Mouse (Mus musculus): ENCODE measurements at regions not wholly inside any gene's neighbourhood (a gene's known extent, or its start where the extent isn't known, plus 50 kb on each side); places are given as distances from the start of the nearest gene placed in this dataset.

DNA sequence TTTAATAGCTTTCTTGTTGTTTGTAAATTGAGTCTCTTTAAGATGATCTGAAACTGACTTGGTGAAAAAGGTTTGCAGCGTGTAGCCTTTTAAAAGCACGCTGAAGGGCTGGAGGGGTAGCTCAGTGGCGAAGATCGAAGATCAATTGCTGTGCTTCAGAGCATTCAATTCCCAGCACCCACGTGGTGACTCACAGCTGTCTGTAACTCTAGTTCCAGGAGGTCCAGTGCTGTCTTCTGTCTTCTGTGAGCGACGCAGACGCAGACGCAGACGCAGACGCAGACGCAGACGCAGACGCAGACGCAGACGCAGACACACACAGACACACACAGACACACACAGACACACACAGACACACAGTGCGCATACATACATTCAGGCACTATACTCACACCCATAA lies 99.1 kb upstream of the Map4k3 start:
- no peak for DNase-seq (ENCODE audit: low read depth, low spot score)

DNA sequence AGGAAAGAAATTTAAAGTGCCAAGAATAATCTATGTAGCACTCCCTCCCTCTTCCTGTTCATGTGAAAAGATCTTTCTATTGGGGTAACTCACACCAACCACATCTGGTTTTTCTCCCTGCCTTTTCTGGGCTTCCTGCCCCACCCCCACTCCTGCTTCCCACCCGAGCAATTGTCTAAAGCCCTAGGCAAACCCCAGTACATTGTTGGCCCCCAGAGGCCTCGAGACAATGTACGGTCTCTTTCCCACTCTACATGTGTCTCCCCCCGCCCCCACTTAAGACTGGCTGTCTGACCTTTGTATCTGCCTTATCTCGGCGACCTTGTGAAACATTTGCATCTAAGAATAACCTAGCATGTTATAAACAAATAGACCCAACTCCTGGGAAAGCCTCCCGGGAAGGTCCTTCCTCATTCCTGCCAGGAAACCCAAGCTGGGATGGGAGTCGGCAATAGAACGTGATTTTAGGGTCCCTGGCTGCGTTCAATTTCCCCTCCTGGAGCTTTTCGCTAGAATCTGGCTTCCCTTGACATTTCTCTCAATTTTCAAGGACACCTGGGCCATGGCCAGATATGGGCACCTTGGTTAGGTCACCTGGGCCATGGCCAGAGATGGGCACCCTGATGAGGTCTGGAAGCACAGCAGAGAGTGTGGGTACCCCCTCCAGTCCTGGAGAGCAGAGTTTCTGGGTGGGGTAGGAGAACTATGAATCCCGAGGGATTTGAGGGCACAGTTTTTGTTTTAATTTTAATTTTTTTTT lies 97.9 kb upstream of the Map4k3 start:
- no peak for DNase-seq (ENCODE audit: low read depth, low spot score)

DNA sequence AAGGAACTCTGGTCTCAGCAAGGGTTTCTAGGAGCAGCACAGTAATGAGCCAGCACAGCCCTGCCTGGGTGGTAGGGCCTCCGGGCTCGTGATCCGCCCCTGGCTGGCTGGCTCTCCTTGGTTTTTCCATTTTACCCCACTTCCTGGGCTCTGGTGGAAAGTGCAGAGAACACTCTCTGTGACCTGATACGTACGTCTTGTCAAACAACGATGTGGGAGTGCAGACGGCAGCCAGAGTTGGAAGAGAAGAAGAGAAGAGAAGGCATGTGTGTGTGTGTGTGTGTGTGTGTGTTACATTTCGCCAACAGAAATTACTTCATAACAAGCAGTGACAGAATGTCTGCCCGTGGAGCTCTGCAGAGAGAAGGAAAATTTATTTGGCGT lies 97.2 kb upstream of the Map4k3 start:
- peak; percentile 47 for DNase-seq (ENCODE audit: low read depth, low spot score)

DNA sequence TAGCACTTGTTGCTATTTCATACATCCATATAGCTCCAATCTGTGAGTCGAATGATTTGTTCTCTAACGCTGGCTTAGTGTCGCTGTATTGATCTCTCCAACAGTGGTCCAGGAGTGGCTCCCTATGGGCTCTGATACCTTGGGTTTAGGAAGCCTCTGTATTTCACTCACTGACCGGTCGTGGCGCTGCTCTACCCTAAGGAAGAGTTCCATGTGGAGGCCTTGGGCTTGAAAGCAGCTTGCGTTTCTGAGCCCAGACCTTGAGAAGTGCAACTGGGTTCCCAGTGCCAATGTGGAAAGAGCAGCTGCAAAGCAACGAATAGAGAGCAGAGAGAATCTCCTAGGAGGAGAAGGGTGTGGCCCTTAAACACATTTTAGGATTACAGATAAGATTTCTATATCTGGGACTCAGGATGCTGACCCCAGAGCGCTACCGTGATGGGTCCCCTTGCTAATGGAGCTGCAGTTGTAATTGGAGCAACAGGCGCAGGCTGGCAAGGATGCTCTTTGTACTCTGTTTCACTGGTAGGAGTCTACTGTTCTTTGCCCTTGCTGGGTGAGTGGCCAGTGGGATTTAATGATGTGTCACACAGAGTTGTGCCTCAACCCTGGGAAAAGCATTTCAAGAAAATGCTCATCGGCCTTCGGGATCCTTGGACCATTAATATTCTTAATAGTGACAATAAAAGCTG lies 96.7 kb upstream of the Map4k3 start:
- DNase-seq (ENCODE audit: low read depth, low spot score) = no peak

DNA sequence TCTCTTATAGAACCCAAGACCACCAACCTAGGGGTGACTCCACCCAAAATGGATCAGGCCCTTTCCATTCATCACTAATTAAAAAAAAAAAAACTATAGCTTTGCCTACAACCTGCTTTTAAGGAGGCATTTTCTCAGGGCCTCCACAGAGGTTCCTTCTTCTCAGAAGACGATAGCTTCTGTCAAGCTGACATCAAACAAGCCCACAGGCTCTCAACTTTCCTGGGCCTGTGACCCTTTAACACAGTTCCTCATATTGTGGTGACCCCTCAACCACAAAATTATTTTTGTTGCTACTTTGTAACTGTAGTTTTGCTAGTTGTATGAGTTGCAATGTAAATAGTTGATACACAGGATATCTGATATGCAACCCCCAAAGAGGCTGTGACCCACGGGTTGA lies 96.0 kb upstream of the Map4k3 start:
- no peak for DNase-seq (ENCODE audit: low read depth, low spot score)

DNA sequence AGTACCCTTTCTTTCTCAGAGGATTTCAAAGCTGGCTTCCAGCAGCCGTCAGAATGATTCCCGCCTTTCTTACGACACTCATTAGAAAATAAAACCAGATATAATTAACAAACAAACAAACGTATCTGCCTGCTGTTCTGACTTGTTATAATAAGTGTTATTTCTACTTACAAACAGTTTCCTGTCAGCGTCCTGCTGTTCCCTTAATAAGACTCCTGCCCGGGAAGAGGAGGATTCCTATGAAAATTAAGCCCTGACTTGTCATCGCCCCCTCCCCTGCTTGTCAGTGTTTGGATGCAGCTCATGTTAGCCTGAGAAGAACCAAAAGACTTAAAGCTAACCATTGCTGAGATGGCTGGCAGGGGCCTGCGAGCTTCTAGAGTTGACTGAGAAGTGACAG lies 92.6 kb upstream of the Map4k3 start:
- DNase-seq (ENCODE audit: low read depth, low spot score) = no peak

DNA sequence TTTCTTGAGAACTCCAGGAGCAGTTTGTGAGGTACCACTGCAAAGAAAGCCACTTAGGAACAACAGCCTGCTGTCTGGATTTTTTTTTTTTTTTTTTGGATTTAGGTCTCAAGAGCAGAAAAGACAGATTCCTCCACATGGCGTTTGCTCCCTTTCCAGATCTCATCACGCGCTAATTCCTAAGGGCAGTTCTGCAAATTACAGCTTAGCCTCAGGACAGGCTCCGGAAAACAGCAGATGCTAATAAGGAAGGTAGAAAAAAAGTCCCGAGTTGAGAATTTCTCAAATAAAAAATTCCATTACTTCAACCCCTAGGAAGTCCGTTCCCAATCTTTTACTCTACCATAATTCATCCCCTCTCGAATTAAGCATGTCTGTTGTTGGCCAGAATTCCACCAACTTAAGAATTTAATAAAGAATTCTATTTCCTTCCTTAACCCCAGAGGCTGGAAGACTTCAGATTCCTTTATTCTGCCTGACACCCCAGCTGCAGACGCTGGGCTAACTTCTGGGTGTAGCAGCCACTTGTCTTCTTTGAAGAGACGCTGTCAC lies 90.3 kb upstream of the Map4k3 start:
- peak; percentile 53 for DNase-seq (ENCODE audit: low read depth, low spot score)

DNA sequence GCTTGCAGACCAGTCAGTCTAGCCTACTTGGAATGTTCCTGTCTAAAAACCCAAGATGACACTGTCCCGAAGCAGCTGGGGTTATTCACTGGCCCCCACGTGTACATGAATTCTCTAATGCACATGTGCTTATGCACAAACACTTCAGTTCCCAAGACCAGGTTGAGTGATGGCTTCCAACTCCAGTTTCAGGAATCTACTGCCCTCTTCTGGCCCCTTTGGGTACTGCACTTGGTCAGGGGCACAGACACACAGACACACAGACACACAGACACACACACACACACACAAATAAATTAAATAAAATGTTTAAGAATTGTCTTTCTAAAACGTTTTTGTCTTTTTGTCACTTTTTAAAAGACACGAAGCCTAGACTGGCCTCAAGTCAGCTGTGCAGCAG lies 87.5 kb upstream of the Map4k3 start:
- no peak for DNase-seq (ENCODE audit: low read depth, low spot score)

DNA sequence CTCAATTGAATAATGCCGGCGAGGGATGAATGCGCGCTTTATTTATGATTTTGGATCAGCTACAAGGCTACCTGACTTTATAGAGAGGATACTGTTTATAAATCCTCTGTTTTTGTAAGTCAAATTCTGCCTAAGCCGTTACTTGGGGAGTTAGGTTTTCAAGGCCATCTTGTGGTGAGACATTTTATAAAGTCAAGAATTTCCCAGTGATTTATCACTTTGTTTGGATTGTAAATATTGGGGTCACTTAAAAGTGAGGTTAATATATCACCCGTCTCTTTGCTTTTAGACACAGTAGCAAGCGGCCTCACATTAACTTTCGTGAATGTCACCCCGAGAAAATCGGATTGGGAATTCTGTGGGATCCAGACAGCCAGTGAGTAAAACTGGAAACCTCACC lies 84.9 kb upstream of the Map4k3 start:
- DNase-seq (ENCODE audit: low read depth, low spot score) = no peak

DNA sequence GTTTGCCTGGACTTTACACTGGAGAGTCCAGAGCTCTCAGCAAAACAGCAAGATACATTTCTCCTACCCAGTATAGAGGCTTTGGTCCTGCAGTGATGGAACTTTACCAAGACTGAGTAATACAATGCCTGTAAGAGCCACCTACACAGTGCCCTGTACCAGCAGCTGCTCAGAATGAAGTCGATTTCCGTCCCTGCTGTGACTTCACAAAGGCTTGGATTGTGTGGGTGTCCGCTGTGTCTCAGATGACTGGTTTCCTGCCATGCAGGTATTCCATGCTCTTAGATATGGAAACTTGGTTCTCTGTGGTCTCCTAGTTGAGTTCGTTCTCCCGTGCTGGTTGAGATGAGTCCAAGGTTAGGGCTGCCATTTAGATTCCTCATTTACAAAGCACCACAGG lies 81.0 kb upstream of the Map4k3 start:
- peak; percentile 95 for DNase-seq (ENCODE audit: low read depth, low spot score)

DNA sequence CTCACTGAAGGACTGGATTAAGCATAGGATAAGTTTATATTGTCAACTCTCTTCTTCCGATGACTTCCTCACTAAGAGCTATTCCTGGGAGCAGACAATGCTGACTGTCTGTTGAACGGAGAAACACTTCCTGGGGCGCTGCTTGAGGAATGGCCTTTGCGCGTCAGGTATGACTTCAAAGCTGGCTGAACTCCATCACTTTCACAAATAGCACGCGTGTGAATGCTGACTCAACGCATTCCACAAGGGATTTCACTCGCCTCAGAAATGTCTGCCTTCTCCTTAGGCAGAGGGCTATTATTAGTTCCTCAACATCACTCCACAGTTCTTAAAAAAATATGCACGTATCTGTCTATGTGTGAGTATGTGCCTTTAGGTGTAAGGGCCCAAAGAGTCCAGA lies 79.8 kb upstream of the Map4k3 start:
- DNase-seq (ENCODE audit: low read depth, low spot score) = peak; percentile 80

DNA sequence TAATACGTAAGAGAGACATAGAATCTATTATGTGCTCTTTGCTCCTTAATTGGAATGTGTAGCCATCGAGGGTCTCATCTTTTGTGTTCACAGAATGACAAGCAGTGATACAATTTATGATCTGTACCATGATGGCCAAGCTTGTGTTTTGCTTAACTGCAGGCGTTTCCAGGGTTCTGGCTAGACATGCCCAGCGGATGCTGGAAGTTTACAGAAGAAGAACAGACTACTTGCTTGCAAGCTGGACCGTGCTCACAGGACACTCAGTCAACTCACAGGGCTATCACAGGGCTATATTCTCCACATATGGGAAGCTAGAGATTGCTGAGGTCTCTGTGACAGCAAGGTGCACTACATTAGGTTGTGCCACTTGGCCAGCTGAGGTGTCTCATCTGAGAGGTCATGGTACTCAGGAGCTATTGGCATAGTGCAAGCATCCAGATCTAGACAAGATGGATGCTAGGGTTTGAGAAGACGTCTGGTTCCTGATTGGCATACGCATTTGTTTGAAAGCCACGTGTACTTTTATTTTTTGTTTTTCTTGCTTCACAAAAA lies 75.2 kb upstream of the Map4k3 start:
- no peak for DNase-seq (ENCODE audit: low read depth, low spot score)

DNA sequence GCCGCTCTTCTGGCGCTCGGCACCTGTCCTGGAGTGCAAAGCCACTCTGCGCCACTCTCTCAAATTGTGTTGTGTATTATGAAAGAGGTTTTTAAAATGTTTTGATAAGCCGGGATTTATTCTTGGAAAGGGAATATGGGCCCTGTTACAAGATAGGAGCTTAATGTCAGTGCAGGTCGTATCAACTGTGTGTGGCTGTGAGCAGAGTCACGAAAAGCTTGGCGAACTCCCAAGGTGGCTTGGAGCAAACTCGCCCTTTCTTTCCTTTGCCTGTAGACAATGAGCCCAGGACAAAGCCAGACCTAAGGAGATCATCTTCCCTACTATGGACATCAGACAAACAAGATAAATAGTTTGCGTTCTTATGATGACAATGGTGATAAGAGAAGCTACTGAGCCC lies 74.3 kb upstream of the Map4k3 start:
- peak; percentile 54 for DNase-seq (ENCODE audit: low read depth, low spot score)

DNA sequence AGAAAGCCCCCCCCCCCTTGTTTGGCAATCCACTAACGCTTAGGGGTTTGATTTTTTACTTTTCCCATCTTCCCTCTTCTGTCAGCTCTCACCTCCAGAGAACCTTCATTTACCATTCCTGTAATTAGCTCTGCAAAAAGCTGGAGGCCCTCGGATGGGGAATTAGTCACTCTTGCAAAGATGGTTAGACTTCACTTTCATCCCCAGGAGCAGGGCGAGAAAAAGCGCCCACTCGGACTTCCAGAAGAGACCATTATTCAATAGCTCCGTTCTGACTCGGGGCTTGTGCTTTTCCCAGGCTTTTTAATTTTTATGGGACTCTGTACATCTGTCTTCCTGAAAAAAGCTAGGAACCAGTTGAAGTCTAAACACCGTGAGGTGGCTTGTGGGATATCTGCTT lies 73.7 kb upstream of the Map4k3 start:
- DNase-seq (ENCODE audit: low read depth, low spot score) = no peak

DNA sequence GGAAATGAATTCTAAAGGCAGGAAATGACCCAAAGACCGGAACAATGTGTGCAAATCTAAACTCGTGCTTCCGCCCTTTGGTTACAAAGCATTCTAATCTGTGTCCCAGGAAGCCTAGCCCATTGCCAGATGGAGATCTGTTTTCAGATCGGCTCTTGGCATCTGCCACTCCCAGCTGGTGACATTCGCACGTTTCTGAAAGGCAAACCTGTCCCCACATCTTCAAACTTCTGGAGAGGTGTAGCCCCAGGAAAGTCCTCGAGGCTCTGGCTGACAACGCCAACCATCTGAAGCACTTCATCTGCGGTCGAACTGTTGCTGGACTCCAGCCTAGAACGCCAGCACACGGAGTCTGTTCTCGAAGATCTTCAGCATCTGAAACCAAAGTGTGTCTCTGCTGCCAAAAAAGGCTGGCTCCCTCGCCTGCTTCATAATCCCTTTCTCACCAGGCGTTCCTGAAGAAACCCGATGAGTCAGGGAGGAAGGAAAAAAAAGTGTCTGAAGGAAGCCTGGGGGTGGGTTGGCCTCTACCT lies 73.2 kb upstream of the Map4k3 start:
- peak; percentile 98 for DNase-seq (ENCODE audit: low read depth, low spot score)

DNA sequence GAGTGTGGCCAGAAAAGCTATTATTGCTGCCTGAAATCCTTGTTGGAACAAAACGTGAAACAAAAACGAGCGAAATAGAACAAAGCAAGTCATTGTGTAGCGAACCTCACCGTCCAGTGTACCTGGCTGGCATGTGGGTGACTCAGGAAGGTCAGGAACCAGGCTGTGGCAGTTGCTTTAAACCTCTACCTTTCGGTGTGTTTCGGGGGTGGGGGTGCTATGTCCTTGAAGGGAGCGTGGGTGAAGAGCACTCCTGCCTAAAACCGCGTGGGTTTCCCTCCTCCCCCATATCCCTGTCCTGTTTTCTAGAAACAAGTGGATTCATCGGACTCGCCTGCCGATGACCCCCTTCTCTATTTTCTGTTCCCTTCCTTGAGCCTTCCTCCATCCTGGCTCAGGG lies 72.6 kb upstream of the Map4k3 start:
- DNase-seq (ENCODE audit: low read depth, low spot score) = peak; percentile 41

DNA sequence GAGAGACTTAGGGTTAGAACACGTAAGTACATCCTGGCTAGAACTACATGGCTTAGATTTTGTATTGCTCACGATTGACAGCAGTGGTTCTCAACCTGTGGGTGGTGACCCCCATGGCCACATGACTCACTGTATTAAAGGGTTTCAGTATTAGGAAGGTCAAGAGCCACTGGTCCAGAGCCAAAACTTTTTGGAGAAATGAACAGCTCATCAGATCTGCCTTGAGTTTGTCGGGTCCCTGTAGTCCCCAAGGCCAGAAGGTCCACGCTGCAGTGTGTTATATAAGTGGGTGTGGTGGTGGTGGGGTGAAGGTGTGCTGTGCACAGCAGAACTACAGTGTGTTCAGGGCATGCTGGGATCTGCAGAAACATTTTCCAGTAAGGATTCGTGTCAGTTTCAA lies 72.2 kb upstream of the Map4k3 start:
- DNase-seq (ENCODE audit: low read depth, low spot score) = no peak

DNA sequence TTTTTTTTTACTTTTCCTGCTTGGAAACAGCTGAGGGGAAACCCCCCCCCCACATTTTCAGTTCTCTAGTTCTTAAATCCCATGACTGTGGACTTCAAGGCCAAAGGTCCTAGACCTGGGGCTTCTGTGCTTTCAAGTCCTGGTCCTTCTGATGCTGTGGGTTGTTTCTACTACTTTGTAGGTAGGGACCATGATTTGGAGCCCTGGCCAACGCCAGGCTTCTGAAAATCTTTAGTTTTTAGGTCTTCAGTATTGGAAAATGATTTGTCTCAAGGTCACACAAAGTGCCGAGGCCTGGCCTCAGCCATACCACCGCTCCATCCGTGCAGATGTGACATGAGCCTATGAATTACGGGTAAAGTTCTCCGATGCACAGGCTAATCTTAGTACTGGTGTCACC lies 70.8 kb upstream of the Map4k3 start:
- DNase-seq (ENCODE audit: low read depth, low spot score) = no peak

DNA sequence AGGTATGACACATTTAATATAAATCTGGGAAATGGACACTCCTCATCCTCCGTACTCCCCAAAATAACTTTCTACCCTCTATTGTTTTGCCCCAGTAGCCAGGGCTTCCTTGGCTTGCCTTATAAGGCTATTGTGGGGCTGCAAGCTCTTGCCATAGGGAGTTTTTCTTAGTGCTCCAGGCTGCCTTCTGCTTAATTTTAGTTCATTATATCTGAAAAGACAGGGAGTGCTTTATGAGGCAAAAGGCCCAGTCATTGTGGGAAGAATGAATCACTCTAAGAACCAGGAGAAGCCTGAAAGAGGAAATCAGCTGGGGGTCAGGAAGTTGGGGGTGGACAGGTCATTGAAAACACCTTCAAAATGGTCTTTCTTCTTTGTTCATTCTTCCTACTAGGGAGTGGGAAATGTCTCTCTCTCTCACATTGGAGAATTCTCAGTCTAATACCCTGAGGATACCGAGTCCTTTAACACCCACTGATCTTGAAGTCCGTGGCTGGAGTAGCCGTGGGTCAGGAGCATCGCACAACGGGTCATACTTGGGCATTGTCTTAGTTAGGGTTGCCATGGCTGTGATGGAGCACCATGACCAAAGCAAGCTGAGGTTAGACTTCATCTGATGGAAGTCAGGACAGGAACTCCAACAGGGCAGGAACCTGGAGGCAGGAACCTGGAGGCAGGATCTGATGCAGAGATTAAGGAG lies 70.1 kb upstream of the Map4k3 start:
- DNase-seq (ENCODE audit: low read depth, low spot score) = peak; percentile 46

DNA sequence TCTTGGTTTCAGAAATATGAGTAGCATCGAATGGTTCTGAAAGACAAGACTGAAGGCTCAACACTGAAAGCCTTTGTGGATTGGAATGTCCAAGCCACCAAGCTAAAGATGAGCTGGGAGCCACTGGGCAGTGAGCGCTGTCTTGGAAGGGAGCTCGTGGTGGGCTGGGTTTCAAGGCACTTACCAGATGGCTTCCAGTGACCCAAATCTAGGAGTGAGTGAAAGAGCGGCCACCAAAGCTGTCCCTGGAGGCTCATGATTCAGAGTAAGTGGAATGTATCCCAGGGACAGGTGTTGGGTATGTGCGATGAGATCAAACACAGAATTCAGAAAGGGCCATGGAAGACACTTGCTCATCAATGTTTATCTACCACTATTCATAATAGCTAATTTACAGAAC lies 68.5 kb upstream of the Map4k3 start:
- DNase-seq (ENCODE audit: low read depth, low spot score) = peak; percentile 86

DNA sequence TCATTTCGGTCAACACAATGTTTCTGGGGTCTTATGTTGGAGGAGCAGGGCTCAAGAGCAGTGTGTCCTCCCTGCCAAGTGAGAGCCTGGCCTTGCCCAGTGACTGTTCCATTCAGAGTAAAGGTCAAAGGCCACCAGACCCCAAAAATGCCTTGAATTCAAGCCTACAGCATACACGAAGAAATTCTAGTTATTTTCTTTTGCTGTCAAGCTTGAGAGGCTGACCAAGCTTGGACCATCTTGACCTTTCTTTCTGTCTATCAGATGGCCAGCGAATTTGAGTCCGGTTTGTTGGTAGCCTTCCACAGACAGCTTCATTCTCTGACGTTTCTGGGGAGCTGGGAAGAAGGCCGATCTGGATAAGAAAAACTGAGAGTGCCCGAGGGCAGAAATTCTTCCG lies 68.1 kb upstream of the Map4k3 start:
- DNase-seq (ENCODE audit: low read depth, low spot score) = no peak

DNA sequence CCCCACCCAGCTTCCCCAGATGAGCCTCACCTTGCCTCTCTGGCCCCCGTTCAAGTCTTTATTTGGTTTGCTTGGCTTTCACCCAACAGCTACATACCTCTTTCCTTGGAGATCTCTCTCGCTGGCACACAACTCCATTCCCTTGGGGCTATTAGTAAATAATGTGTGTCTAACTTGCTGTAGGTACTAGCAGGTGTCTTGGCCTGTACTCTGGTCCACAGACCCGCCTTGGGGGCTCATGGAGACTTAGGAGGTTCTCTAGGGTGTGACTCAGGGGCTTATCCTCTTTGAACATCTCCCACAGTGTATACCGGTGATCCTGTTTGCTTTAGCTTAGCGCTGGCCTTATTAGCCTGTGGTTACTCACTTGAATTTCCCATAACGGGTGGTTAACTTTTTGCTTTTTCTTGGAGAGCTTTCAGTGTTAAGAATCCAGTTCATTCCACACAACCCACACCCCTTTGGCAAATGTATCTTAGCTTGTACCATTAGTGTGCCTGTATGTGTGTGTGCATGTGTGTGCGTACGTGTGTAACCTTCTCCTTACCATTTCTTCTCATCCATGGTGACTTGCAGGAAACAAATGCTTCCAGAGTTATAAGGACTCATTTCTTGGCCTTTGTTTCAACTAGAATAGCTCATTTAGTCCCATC lies 67.3 kb upstream of the Map4k3 start:
- no peak for DNase-seq (ENCODE audit: low read depth, low spot score)

Measured in brain, adult 2 months (tissue).